Comparison of ENCODE assay signal across 8 mouse cellular contexts in genomic region chr11:69415327-69415667, GRCm38 (mm10). TPM values are rescaled to one million over a fixed set of nuclear protein-coding genes. Genes with fewer than 3 reads are reported as not detected.
DNase-seq lines count a peak whose midpoint lies in the region; ATAC-seq and TF ChIP-seq lines count a peak whose summit lies in the region.

No protein-coding gene starts in this region.

- peak in 1 of 2 experiments; percentile 3; a peak in 1 of 4 replicates for TF ChIP-seq EP300 in MEL (IDR thresholded peaks at IDR 0.05; ENCODE audit: low read depth in 1 of 2, low read length in 2 of 2)

- no peak for TF ChIP-seq POLR2A in MEL (IDR thresholded peaks at IDR 0.05; ENCODE audit: control insufficient read depth in 1 of 2, insufficient read depth in 1 of 2, low read depth in 1 of 2, low read length in 2 of 2, poor library complexity in 1 of 2)

- peak overlapping the region; percentile 90 for H3K4me2 ChIP-seq in embryonic facial prominence, embryonic 11.5 days (ENCODE audit: low read depth, low read length)
- H3K4me2 ChIP-seq in heart, embryonic 14.5 days (ENCODE audit: low read length): peak overlapping the region; percentile 82
- H3K4me2 ChIP-seq in kidney, embryonic 16.5 days (replicated peaks; ENCODE audit: low read depth, low read length): peak overlapping the region; percentile 97

- no peak for ATAC-seq in embryonic facial prominence, embryonic 11.5 days (replicated peaks; ENCODE audit: insufficient number of reproducible peaks, low FRiP score, low TSS enrichment, low read depth)
- peak; percentile 7 for ATAC-seq in heart, embryonic 14.5 days (ENCODE audit: insufficient number of reproducible peaks, insufficient read depth, low FRiP score, low read depth)
- peak; percentile 20 for ATAC-seq in kidney, embryonic 16.5 days (ENCODE audit: low FRiP score, low TSS enrichment)

- TF ChIP-seq CTCF in MEL (IDR thresholded peaks at IDR 0.05 in 2 of 3, conservative IDR thresholded peaks at IDR 0.05 in 1 of 3; ENCODE audit: control insufficient read depth in 1 of 3, insufficient read depth in 1 of 3, low read depth in 2 of 3, low read length in 3 of 3, poor library complexity in 1 of 3, severe bottlenecking in 1 of 3): no peak

- H3K4me3 ChIP-seq in MEL (ENCODE audit: control insufficient read depth in 1 of 2, insufficient read depth in 1 of 2, low read depth in 2 of 2, low read length in 2 of 2): peak overlapping the region; percentile 75 to 90
- peak overlapping the region; percentile 79 for H3K4me3 ChIP-seq in embryonic facial prominence, embryonic 11.5 days (ENCODE audit: low read depth, low read length)
- H3K4me3 ChIP-seq in heart, embryonic 14.5 days (ENCODE audit: control insufficient read depth in 1 of 2, insufficient read depth in 1 of 2, low read depth in 1 of 2, low read length in 2 of 2): peak overlapping the region; percentile 63 to 80
- H3K4me3 ChIP-seq in kidney, embryonic 16.5 days (ENCODE audit: low read length): peak overlapping the region; percentile 81

- H3K36me3 ChIP-seq in MEL (ENCODE audit: control insufficient read depth in 1 of 2, insufficient read depth in 2 of 2, low read length in 2 of 2): peaks cover 0 to 26% of the 10 kb centered on the region in 2 experiments; a peak in 2 of 4 replicates
- H3K36me3 ChIP-seq in embryonic facial prominence, embryonic 11.5 days (replicated peaks; ENCODE audit: control insufficient read depth, insufficient read depth, low read depth, low read length): no peaks in the 10 kb centered on the region
- peaks cover 16% of the 10 kb centered on the region for H3K36me3 ChIP-seq in heart, embryonic 14.5 days (ENCODE audit: control insufficient read depth, insufficient read depth, low read length)
- H3K36me3 ChIP-seq in kidney, embryonic 16.5 days (ENCODE audit: insufficient read depth, low read length): no peaks in the 10 kb centered on the region; the same call in 1 of the 2 replicates

- 2% methylated on average over 3 of the region's 3 CpGs for WGBS in embryonic facial prominence, embryonic 11.5 days
- 0% methylated on average over 3 of the region's 3 CpGs for WGBS in heart, embryonic 14.5 days
- 0% methylated on average over 3 of the region's 3 CpGs for WGBS in kidney, embryonic 16.5 days

- H3K9ac ChIP-seq in MEL (ENCODE audit: control insufficient read depth, low read depth, low read length, poor library complexity, severe bottlenecking): peak overlapping the region; percentile 85
- H3K9ac ChIP-seq in embryonic facial prominence, embryonic 11.5 days (replicated peaks; ENCODE audit: low read length): peak overlapping the region; percentile 98
- H3K9ac ChIP-seq in heart, embryonic 14.5 days (ENCODE audit: low read length): peak overlapping the region; percentile 97
- peak overlapping the region; percentile 97 for H3K9ac ChIP-seq in kidney, embryonic 16.5 days (replicated peaks; ENCODE audit: low read length)

- peaks cover 42% of the 10 kb centered on the region for H3K79me2 ChIP-seq in MEL (ENCODE audit: control insufficient read depth, insufficient read depth, low read length, poor library complexity)

- H3K27me3 ChIP-seq in MEL (ENCODE audit: control insufficient read depth in 1 of 2, insufficient read depth in 2 of 2, low read length in 2 of 2): no peaks in the 10 kb centered on the region
- no peaks in the 10 kb centered on the region for H3K27me3 ChIP-seq in embryonic facial prominence, embryonic 11.5 days (ENCODE audit: control insufficient read depth, insufficient read depth, low read length)
- no peaks in the 10 kb centered on the region for H3K27me3 ChIP-seq in heart, embryonic 14.5 days (ENCODE audit: control insufficient read depth, insufficient read depth, low read length)
- H3K27me3 ChIP-seq in kidney, embryonic 16.5 days (ENCODE audit: insufficient read depth, low read length): no peaks in the 10 kb centered on the region

- peak overlapping the region; percentile 87 for H3K27ac ChIP-seq in MEL (ENCODE audit: control insufficient read depth, low read depth, low read length)
- peak overlapping the region; percentile 99 for H3K27ac ChIP-seq in embryonic facial prominence, embryonic 11.5 days (replicated peaks; ENCODE audit: low read depth, low read length)
- peak overlapping the region; percentile 94 to 98 for H3K27ac ChIP-seq in heart, embryonic 14.5 days (replicated peaks in 1 of 2; ENCODE audit: control insufficient read depth in 1 of 2, insufficient read depth in 1 of 2, low read depth in 2 of 2, low read length in 2 of 2)
- H3K27ac ChIP-seq in kidney, embryonic 16.5 days (ENCODE audit: low read length): peak overlapping the region; percentile 99

- no peak for TF ChIP-seq RAD21 in MEL (IDR thresholded peaks at IDR 0.05; ENCODE audit: low read depth, low read length)

- DNase-seq in adrenal gland, adult 2 months: peak; percentile 81
- no peak for DNase-seq in adrenal gland, postnatal 4 days (ENCODE audit: low spot score in 2 of 2)
- peak; percentile 55 for DNase-seq in MEL (ENCODE audit: low read depth, low spot score)
- peak; percentile 56 for DNase-seq in embryonic facial prominence, embryonic 11.5 days (ENCODE audit: low spot score)
- DNase-seq in lung, postnatal 4 days: peak; percentile 79 to 86
- DNase-seq in testis, postnatal 14 days (ENCODE audit: low spot score): peak; percentile 56

- H3K4me1 ChIP-seq in MEL (ENCODE audit: control insufficient read depth in 1 of 2, insufficient read depth in 2 of 2, low read length in 2 of 2): peaks cover 17 to 46% of the 10 kb centered on the region in 2 experiments
- H3K4me1 ChIP-seq in embryonic facial prominence, embryonic 11.5 days (ENCODE audit: control insufficient read depth, insufficient read depth, low read length): peaks cover 23% of the 10 kb centered on the region
- H3K4me1 ChIP-seq in heart, embryonic 14.5 days (ENCODE audit: control insufficient read depth in 2 of 2, insufficient read depth in 2 of 2, low read length in 2 of 2): peaks cover 40 to 58% of the 10 kb centered on the region in 2 experiments
- H3K4me1 ChIP-seq in kidney, embryonic 16.5 days (ENCODE audit: insufficient read depth, low read length): peaks cover 57% of the 10 kb centered on the region

- no peaks in the 10 kb centered on the region for H3K9me3 ChIP-seq in MEL (replicated peaks; ENCODE audit: insufficient read depth, low read length)
- no peaks in the 10 kb centered on the region for H3K9me3 ChIP-seq in embryonic facial prominence, embryonic 11.5 days (replicated peaks; ENCODE audit: control insufficient read depth, low read length)
- no peaks in the 10 kb centered on the region for H3K9me3 ChIP-seq in heart, embryonic 14.5 days (ENCODE audit: control insufficient read depth, low read length)
- H3K9me3 ChIP-seq in kidney, embryonic 16.5 days (ENCODE audit: low read length): no peaks in the 10 kb centered on the region

RNA-seq across cellular contexts. Expression of gene Kdm6b, which starts 1.8 kb away (rescaled TPM):
- 10 to 100 TPM; 31.4 to 41.5 TPM for total RNA-seq in adrenal gland, adult 2 months (2021)
- polyA plus RNA-seq in adrenal gland, adult 2 months (2012; rRNA removed): 17.4 and 18.7 TPM in 2 replicates
- 10 to 100 TPM; 48.7 to 52.5 TPM for total RNA-seq in adrenal gland, postnatal 4 days (2021)
- total RNA-seq in MEL (2012; rRNA removed): 5.8 and 7.2 TPM in 2 replicates
- 10 to 100 TPM; 25.0 to 43.4 TPM for polyA plus RNA-seq in MEL (2012; ENCODE audit: insufficient read depth in 1 of 2, insufficient read length in 2 of 2, low read depth in 1 of 2, low replicate concordance in 2 of 2, missing spikeins in 1 of 2)
- 25.9 and 26.2 TPM in 2 replicates for polyA plus RNA-seq in embryonic facial prominence, embryonic 11.5 days (2014; fragmentation: Nextera tagmentation; extraction: Ambion mirVana)
- 18.0 and 22.0 TPM in 2 replicates for polyA plus RNA-seq in heart, embryonic 14.5 days (2014; fragmentation: Nextera tagmentation; extraction: Ambion mirVana)
- 26.0 and 31.3 TPM in 2 replicates for polyA plus RNA-seq in kidney, embryonic 16.5 days (2015; fragmentation: Nextera tagmentation; extraction: Ambion mirVana)

RNA-seq across cellular contexts. Expression of gene Tmem88, which starts 17.3 kb away (rescaled TPM):
- total RNA-seq in adrenal gland, adult 2 months (2021): 10 to 100 TPM; 10.8 to 16.0 TPM
- 86.3 and 94.7 TPM in 2 replicates for polyA plus RNA-seq in adrenal gland, adult 2 months (2012; rRNA removed)
- 10 to 100 TPM; 23.4 to 27.2 TPM for total RNA-seq in adrenal gland, postnatal 4 days (2021)
- 0.39 TPM in 2 replicates for total RNA-seq in MEL (2012; rRNA removed)
- under 1 TPM in 1 of 2 experiments, not detected in 1; 0.45 TPM for polyA plus RNA-seq in MEL (2012; ENCODE audit: insufficient read depth in 1 of 2, insufficient read length in 2 of 2, low read depth in 1 of 2, low replicate concordance in 2 of 2, missing spikeins in 1 of 2)
- polyA plus RNA-seq in embryonic facial prominence, embryonic 11.5 days (2014; fragmentation: Nextera tagmentation; extraction: Ambion mirVana): 13.6 and 18.1 TPM in 2 replicates
- polyA plus RNA-seq in heart, embryonic 14.5 days (2014; fragmentation: Nextera tagmentation; extraction: Ambion mirVana): 43.1 and 46.7 TPM in 2 replicates
- polyA plus RNA-seq in kidney, embryonic 16.5 days (2015; fragmentation: Nextera tagmentation; extraction: Ambion mirVana): 46.5 and 47.7 TPM in 2 replicates

RNA-seq across cellular contexts. Expression of gene Cyb5d1, which starts 19.9 kb away (rescaled TPM):
- 10 to 100 TPM; 44.2 to 59.7 TPM for total RNA-seq in adrenal gland, adult 2 months (2021)
- polyA plus RNA-seq in adrenal gland, adult 2 months (2012; rRNA removed): 10.7 and 11.8 TPM in 2 replicates
- total RNA-seq in adrenal gland, postnatal 4 days (2021): 10 to 100 TPM; 42.0 to 44.3 TPM
- 26.8 and 39.6 TPM in 2 replicates for total RNA-seq in MEL (2012; rRNA removed)
- polyA plus RNA-seq in MEL (2012; ENCODE audit: insufficient read depth in 1 of 2, insufficient read length in 2 of 2, low read depth in 1 of 2, low replicate concordance in 2 of 2, missing spikeins in 1 of 2): 10 to 100 TPM in 1 of 2 experiments, not detected in 1; 21.3 TPM
- polyA plus RNA-seq in embryonic facial prominence, embryonic 11.5 days (2014; fragmentation: Nextera tagmentation; extraction: Ambion mirVana): 33.3 TPM in 2 replicates
- polyA plus RNA-seq in heart, embryonic 14.5 days (2014; fragmentation: Nextera tagmentation; extraction: Ambion mirVana): 19.9 and 22.1 TPM in 2 replicates
- 34.0 and 37.3 TPM in 2 replicates for polyA plus RNA-seq in kidney, embryonic 16.5 days (2015; fragmentation: Nextera tagmentation; extraction: Ambion mirVana)

RNA-seq across cellular contexts. Expression of gene Naa38, which starts 20.0 kb away (rescaled TPM):
- 100 to 1,000 TPM; 124 to 157 TPM for total RNA-seq in adrenal gland, adult 2 months (2021)
- 175 and 193 TPM in 2 replicates for polyA plus RNA-seq in adrenal gland, adult 2 months (2012; rRNA removed)
- 100 to 1,000 TPM; 118 to 129 TPM for total RNA-seq in adrenal gland, postnatal 4 days (2021)
- 190 and 191 TPM in 2 replicates for total RNA-seq in MEL (2012; rRNA removed)
- polyA plus RNA-seq in MEL (2012; ENCODE audit: insufficient read depth in 1 of 2, insufficient read length in 2 of 2, low read depth in 1 of 2, low replicate concordance in 2 of 2, missing spikeins in 1 of 2): 100 to 1,000 TPM in 1 of 2 experiments, not detected in 1; 173 TPM
- polyA plus RNA-seq in embryonic facial prominence, embryonic 11.5 days (2014; fragmentation: Nextera tagmentation; extraction: Ambion mirVana): 123 and 135 TPM in 2 replicates
- 158 and 174 TPM in 2 replicates for polyA plus RNA-seq in heart, embryonic 14.5 days (2014; fragmentation: Nextera tagmentation; extraction: Ambion mirVana)
- 142 and 150 TPM in 2 replicates for polyA plus RNA-seq in kidney, embryonic 16.5 days (2015; fragmentation: Nextera tagmentation; extraction: Ambion mirVana)

RNA-seq across cellular contexts. Expression of gene Chd3, which starts 46.1 kb away (rescaled TPM):
- 10 to 100 TPM; 71.0 to 92.8 TPM for total RNA-seq in adrenal gland, adult 2 months (2021)
- 83.4 and 107 TPM in 2 replicates for polyA plus RNA-seq in adrenal gland, adult 2 months (2012; rRNA removed)
- total RNA-seq in adrenal gland, postnatal 4 days (2021): 100 to 1,000 TPM; 164 to 190 TPM
- total RNA-seq in MEL (2012; rRNA removed): 37.3 and 65.8 TPM in 2 replicates
- polyA plus RNA-seq in MEL (2012; ENCODE audit: insufficient read depth in 1 of 2, insufficient read length in 2 of 2, low read depth in 1 of 2, low replicate concordance in 2 of 2, missing spikeins in 1 of 2): 10 to 100 TPM in 1 of 2 experiments, not detected in 1; 84.9 TPM
- polyA plus RNA-seq in embryonic facial prominence, embryonic 11.5 days (2014; fragmentation: Nextera tagmentation; extraction: Ambion mirVana): 48.0 and 52.1 TPM in 2 replicates
- polyA plus RNA-seq in heart, embryonic 14.5 days (2014; fragmentation: Nextera tagmentation; extraction: Ambion mirVana): 16.5 TPM in 2 replicates
- polyA plus RNA-seq in kidney, embryonic 16.5 days (2015; fragmentation: Nextera tagmentation; extraction: Ambion mirVana): 58.6 and 67.2 TPM in 2 replicates

Comparison
In these comparisons a context has a peak if more than half of its experiments do, and no peak if none do; other contexts are left out.
1. DNase-seq: peak in adrenal gland, adult 2 months (single experiment), MEL (single experiment), embryonic facial prominence, embryonic 11.5 days (single experiment), lung, postnatal 4 days (2 of 2) and testis, postnatal 14 days (single experiment); none in adrenal gland, postnatal 4 days (0 of 2).
2. Peak in every context shown above with its lines, with median percentiles within 50 percentile points of each other: H3K27ac ChIP-seq, H3K4me3 ChIP-seq, H3K9ac ChIP-seq and H3K4me2 ChIP-seq.